Mouse (Mus musculus): ENCODE measurements around the gene Gdi2. TPM values are rescaled to one million over a fixed set of nuclear protein-coding genes. Genes with fewer than 3 reads are reported as not detected.

Gdi2 gene
- polyA plus RNA-seq, 1 experiment from 2014 or later, result 416 TPM

- no peak for ATAC-seq (ENCODE audit: low FRiP score, low read depth)
- 65% methylated on average over 4 of the region's 4 CpGs for WGBS
- Histone ChIP-seq H3K27ac (no peak overlapping the region), H3K4me1 (no peaks in the 10 kb centered on the region), H3K27me3 (replicated peaks) (no peaks in the 10 kb centered on the region), H3K9ac (no peak overlapping the region), H3K36me3 (no peaks in the 10 kb centered on the region), H3K9me3 (no peaks in the 10 kb centered on the region), H3K4me2 (replicated peaks) (no peak overlapping the region), H3K4me3 (no peak overlapping the region)
These were observed 5.4 kb upstream of the Gdi2 start for GRCm38 (mm10) chr13:3532451-3532850.

DNA sequence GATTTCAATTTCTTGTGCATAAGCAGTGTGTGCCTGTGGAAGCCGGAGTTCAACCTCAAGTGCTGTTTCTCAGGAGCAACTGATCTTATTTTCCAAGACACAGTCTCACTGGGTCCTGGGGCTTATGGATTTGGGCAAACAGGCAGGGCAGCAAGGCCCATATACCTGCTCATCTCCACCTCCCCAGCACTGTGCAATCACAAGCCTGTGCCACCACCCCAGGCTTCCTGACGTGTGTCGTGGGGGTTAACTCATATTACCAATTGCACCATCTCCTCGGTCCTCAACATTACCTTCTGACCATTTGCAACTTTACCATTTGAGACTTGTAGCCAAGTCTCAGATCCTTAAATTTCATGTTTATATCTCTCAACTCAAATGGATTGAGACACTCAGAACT, 3.7 kb upstream of the Gdi2 start:
- Histone ChIP-seq H3K36me3 (no peaks in the 10 kb centered on the region), H3K4me2 (replicated peaks) (no peak overlapping the region), H3K9me3 (no peaks in the 10 kb centered on the region), H3K27me3 (replicated peaks) (no peaks in the 10 kb centered on the region), H3K4me3 (no peak overlapping the region), H3K4me1 (no peaks in the 10 kb centered on the region), H3K27ac (no peak overlapping the region), H3K9ac (no peak overlapping the region)
- WGBS, result 87% methylated on average over 4 of the region's 4 CpGs
- ATAC-seq (ENCODE audit: low FRiP score, low read depth), result no peak

GRCm38 (mm10) chr13:3538223-3538968, 533 bp downstream of the Gdi2 start:
- Histone ChIP-seq H3K4me1 (peaks cover 18% of the 10 kb centered on the region), H3K4me2 (replicated peaks) (peak overlapping the region; percentile 74), H3K36me3 (no peaks in the 10 kb centered on the region), H3K27ac (peak overlapping the region; percentile 96), H3K9me3 (no peaks in the 10 kb centered on the region), H3K4me3 (peak overlapping the region; percentile 93), H3K9ac (peak overlapping the region; percentile 98), H3K27me3 (replicated peaks) (no peaks in the 10 kb centered on the region)
- under 1% methylated on average over 59 of the region's 59 CpGs for WGBS
- ATAC-seq (ENCODE audit: low FRiP score, low read depth), result peak; percentile 62

- 2% methylated on average over 15 of the region's 15 CpGs for WGBS
These were observed 1.2 kb downstream of the Gdi2 start for GRCm38 (mm10) chr13:3538969-3539562.

DNA sequence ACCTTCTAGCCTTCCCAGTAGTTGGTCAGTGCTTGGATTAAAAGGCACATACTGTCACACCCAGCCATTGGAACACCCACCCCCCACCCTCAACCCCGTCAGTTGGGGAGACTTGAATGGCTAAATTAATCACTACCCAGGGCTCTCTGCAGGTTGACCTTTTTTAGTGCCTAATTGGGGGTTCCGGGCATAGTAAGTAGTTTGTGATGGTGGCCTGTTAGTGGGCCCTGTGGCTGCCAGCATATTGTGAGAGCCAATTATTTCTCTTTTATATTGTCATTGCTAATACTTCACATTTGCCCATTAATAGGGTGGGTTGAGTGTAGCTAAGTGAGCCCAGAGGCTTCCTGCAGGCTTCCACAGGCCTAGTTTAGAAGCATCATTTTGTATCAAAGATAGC, 2.3 kb downstream of the Gdi2 start:
- Histone ChIP-seq H3K9me3 (no peaks in the 10 kb centered on the region), H3K27me3 (replicated peaks) (no peaks in the 10 kb centered on the region), H3K9ac (0 out of 2 replicates have a peak overlapping the region, but pooled peaks have one; percentile 39), H3K4me1 (peaks cover 18% of the 10 kb centered on the region), H3K4me3 (no peak overlapping the region), H3K36me3 (no peaks in the 10 kb centered on the region), H3K4me2 (replicated peaks) (peak overlapping the region; percentile 74), H3K27ac (no peak overlapping the region)
- 21% methylated on average over 2 of the region's 2 CpGs for WGBS
- ATAC-seq (ENCODE audit: low FRiP score, low read depth), result no peak

More at GRCm38 (mm10) chr13:3538969-3539562, 1.2 kb downstream of the Gdi2 start:
- Histone ChIP-seq H3K9ac (peak overlapping the region; percentile 98), H3K27ac (no peak overlapping the region), H3K36me3 (no peaks in the 10 kb centered on the region), H3K4me3 (peak overlapping the region; percentile 93), H3K27me3 (replicated peaks) (no peaks in the 10 kb centered on the region), H3K4me2 (replicated peaks) (peak overlapping the region; percentile 74), H3K4me1 (peaks cover 18% of the 10 kb centered on the region), H3K9me3 (no peaks in the 10 kb centered on the region)
- no peak for ATAC-seq (ENCODE audit: low FRiP score, low read depth)

GRCm38 (mm10) chr13:3541159-3541782, 3.4 kb downstream of the Gdi2 start:
- peaks cover 18% of the 10 kb centered on the region for H3K4me1 ChIP-seq
- H3K4me2 ChIP-seq (replicated peaks), result peak overlapping the region; percentile 20
- H3K36me3 ChIP-seq, result no peaks in the 10 kb centered on the region
- no peak overlapping the region for H3K9ac ChIP-seq
- no peak overlapping the region for H3K4me3 ChIP-seq
- H3K27ac ChIP-seq, result no peak overlapping the region
- no peaks in the 10 kb centered on the region for H3K9me3 ChIP-seq
- ATAC-seq (ENCODE audit: low FRiP score, low read depth), result no peak
- WGBS, result 93% methylated on average over 2 of the region's 2 CpGs
- H3K27me3 ChIP-seq (replicated peaks), result no peaks in the 10 kb centered on the region

GRCm38 (mm10) chr13:3544077-3544874, 6.4 kb downstream of the Gdi2 start:
- no peak for ATAC-seq (ENCODE audit: low FRiP score, low read depth)
- no peaks in the 10 kb centered on the region for H3K27me3 ChIP-seq (replicated peaks)
- no peaks in the 10 kb centered on the region for H3K9me3 ChIP-seq
- H3K27ac ChIP-seq, result no peak overlapping the region
- H3K4me1 ChIP-seq, result peaks cover 18% of the 10 kb centered on the region
- H3K4me2 ChIP-seq (replicated peaks), result no peak overlapping the region
- H3K9ac ChIP-seq, result no peak overlapping the region
- peaks cover 9% of the 10 kb centered on the region for H3K36me3 ChIP-seq
- 94% methylated on average over 4 of the region's 4 CpGs for WGBS
- H3K4me3 ChIP-seq, result no peak overlapping the region

DNA sequence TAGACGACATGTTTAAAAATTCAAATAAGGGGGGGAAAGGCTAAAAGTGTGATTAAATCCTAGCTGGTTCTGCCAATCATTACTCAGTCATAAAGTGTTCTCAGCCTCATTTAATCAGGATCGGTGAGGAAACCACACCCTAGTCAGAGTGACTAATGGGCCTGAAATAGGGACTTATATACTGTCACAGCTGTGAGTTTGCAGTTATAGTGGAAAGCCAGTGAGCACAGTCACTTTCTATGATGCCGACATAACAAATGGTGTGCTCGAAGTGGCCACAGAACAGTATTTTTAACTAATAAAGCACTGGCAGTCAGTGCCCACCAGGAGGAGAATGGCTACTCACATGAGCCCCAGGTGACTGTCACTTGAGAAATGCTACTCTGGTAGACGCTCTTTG, 7.1 kb downstream of the Gdi2 start:
- Histone ChIP-seq H3K27me3 (replicated peaks) (no peaks in the 10 kb centered on the region), H3K4me1 (peaks cover 14% of the 10 kb centered on the region), H3K9ac (no peak overlapping the region), H3K4me2 (replicated peaks) (no peak overlapping the region), H3K27ac (no peak overlapping the region), H3K36me3 (peaks cover 11% of the 10 kb centered on the region), H3K4me3 (no peak overlapping the region), H3K9me3 (no peaks in the 10 kb centered on the region)
- 84% methylated on average over 5 of the region's 5 CpGs for WGBS
- ATAC-seq (ENCODE audit: low FRiP score, low read depth), result no peak

- ATAC-seq (ENCODE audit: low FRiP score, low read depth), result no peak
- no peaks in the 10 kb centered on the region for H3K9me3 ChIP-seq
- H3K27me3 ChIP-seq (replicated peaks), result no peaks in the 10 kb centered on the region
- H3K36me3 ChIP-seq, result peaks cover 16% of the 10 kb centered on the region
- H3K9ac ChIP-seq, result no peak overlapping the region
- H3K27ac ChIP-seq, result no peak overlapping the region
- H3K4me3 ChIP-seq, result no peak overlapping the region
- H3K4me2 ChIP-seq (replicated peaks), result no peak overlapping the region
- WGBS, result 97% methylated on average over 3 of the region's 3 CpGs
- H3K4me1 ChIP-seq, result no peaks in the 10 kb centered on the region
These were observed 9.5 kb downstream of the Gdi2 start for GRCm38 (mm10) chr13:3547410-3547809.

- no peaks in the 10 kb centered on the region for H3K9me3 ChIP-seq
- no peak overlapping the region for H3K27ac ChIP-seq
- H3K36me3 ChIP-seq, result peaks cover 16% of the 10 kb centered on the region
These were observed 10.0 kb downstream of the Gdi2 start for GRCm38 (mm10) chr13:3547856-3548255.

GRCm38 (mm10) chr13:3563130-3563529, 25.3 kb downstream of the Gdi2 start:
- Histone ChIP-seq H3K4me2 (replicated peaks) (no peak overlapping the region), H3K9ac (no peak overlapping the region), H3K4me3 (no peak overlapping the region), H3K9me3 (no peaks in the 10 kb centered on the region), H3K27ac (no peak overlapping the region), H3K36me3 (peaks cover 38% of the 10 kb centered on the region), H3K4me1 (no peaks in the 10 kb centered on the region), H3K27me3 (replicated peaks) (no peaks in the 10 kb centered on the region)
- 100% methylated on average over 1 of the region's 1 CpGs for WGBS
- ATAC-seq (ENCODE audit: low FRiP score, low read depth), result no peak

More at GRCm38 (mm10) chr13:3547856-3548255, 10.0 kb downstream of the Gdi2 start:
- Histone ChIP-seq H3K9ac (no peak overlapping the region), H3K4me1 (no peaks in the 10 kb centered on the region), H3K27me3 (replicated peaks) (no peaks in the 10 kb centered on the region), H3K4me3 (no peak overlapping the region), H3K4me2 (replicated peaks) (no peak overlapping the region)
- WGBS, result 93% methylated on average over 6 of the region's 6 CpGs
- no peak for ATAC-seq (ENCODE audit: low FRiP score, low read depth)

- Histone ChIP-seq H3K36me3 (peaks cover 44% of the 10 kb centered on the region), H3K9me3 (no peaks in the 10 kb centered on the region), H3K27me3 (replicated peaks) (no peaks in the 10 kb centered on the region), H3K4me3 (no peak overlapping the region), H3K27ac (no peak overlapping the region), H3K4me1 (no peaks in the 10 kb centered on the region), H3K4me2 (replicated peaks) (no peak overlapping the region), H3K9ac (no peak overlapping the region)
- ATAC-seq (ENCODE audit: low FRiP score, low read depth), result no peak
- 90% methylated on average over 2 of the region's 2 CpGs for WGBS
These were observed 26.1 kb downstream of the Gdi2 start for GRCm38 (mm10) chr13:3563953-3564352.

Data from neural tube, embryonic 12.5 days (tissue).